Mouse (Mus musculus) liver, embryonic 18 days (tissue): ENCODE results near the gene Vmn1r118. TPM values are rescaled to one million over a fixed set of nuclear protein-coding genes. Genes with fewer than 3 reads are reported as not detected.

Experiments
- polyA plus RNA-seq: library from polyadenylated mRNA; depleted of rRNA; stranded (reverse); fragments of >200 nt; gene quantifications from 2 replicates; pipeline ENCODE4 v1.2.3, GENCODE M21; 2012; rRNA removed

Vmn1r118 gene
- not detected in 2 replicates for polyA plus RNA-seq

GRCm38 (mm10) chr7:20912247-20912646, at the start of gene Vmn1r118:
Vmn1r118 (minus strand) TSS chr7:20912347.

DNA sequence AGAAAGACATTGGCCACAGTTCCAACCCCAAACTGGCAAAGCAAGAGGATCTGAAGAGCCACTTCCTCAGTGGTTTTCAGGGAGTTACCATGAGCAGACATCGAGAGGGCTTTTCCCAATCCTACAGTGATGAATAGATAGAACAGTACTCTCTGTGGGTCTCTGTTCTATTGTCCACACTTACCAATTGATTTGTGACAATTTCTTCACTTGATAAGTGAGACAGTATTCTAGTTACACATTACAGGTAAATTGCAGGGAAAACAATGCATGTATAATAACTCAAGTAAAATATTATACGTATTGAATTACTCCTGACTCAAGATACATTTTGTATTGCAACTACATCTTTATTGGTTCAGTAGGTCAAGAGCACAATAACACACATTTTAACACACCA, 28.1 kb downstream of the Vmn1r118 start, which contains the start of gene Vmn1r117:
Gene Vmn1r117 (minus strand): TSS at position 101 of the 400 bp plus-strand sequence.

GRCm38 (mm10) chr7:20871956-20872355, 40.2 kb downstream of the Vmn1r118 start, which contains the start of gene Vmn1r116:
Vmn1r116 (plus strand) TSS chr7:20872256.

Other genes starting within 250 kb of the Vmn1r118 start
- gene Vmn1r107, start 243.4 kb downstream of the Vmn1r118 start, polyA plus RNA-seq, result not detected in 2 replicates
- not detected in 2 replicates for gene Vmn1r111, start 209.1 kb downstream of the Vmn1r118 start, polyA plus RNA-seq
- not detected in 2 replicates for gene Gm10668, start 181.7 kb downstream of the Vmn1r118 start, polyA plus RNA-seq
- not detected in 2 replicates for gene Vmn1r112, start 141.2 kb downstream of the Vmn1r118 start, polyA plus RNA-seq
- not detected in 2 replicates for gene Vmn1r113, start 125.1 kb downstream of the Vmn1r118 start, polyA plus RNA-seq
- not detected in 2 replicates for gene Vmn1r114, start 100.2 kb downstream of the Vmn1r118 start, polyA plus RNA-seq
- gene Vmn1r115, start 67.4 kb downstream of the Vmn1r118 start, polyA plus RNA-seq, result not detected in 2 replicates
- gene Vmn1r116, start 40.1 kb downstream of the Vmn1r118 start, polyA plus RNA-seq, result not detected in 2 replicates
- gene Vmn1r117, start 28.2 kb downstream of the Vmn1r118 start, polyA plus RNA-seq, result not detected in 2 replicates
- not detected in 2 replicates for gene Vmn1r119, start 100.1 kb upstream of the Vmn1r118 start, polyA plus RNA-seq
- not detected in 2 replicates for gene Vmn1r120, start 141.4 kb upstream of the Vmn1r118 start, polyA plus RNA-seq
- gene Vmn1r121, start 186.2 kb upstream of the Vmn1r118 start, polyA plus RNA-seq, result not detected in 2 replicates
- not detected in 2 replicates for gene Vmn1r122, start 221.8 kb upstream of the Vmn1r118 start, polyA plus RNA-seq
- not detected in 2 replicates for gene Vmn1r123, start 249.8 kb upstream of the Vmn1r118 start, polyA plus RNA-seq